Mouse (Mus musculus) c-Kit-negative CD71-positive TER-119-positive erythroid progenitor cells, embryonic 14.5 days (primary cell): ENCODE results near the gene Dot1l.
A peak's percentile ranks its signal among the peaks of the same experiment; 100 is the strongest.

Experiments used
- DNase-seq: peaks from one replicate; pipeline ENCODE4 v3.0.0-alpha.2; 2013; ENCODE audit warnings: low read depth, low spot score

The Dot1l gene

GRCm38 (mm10) chr10:80829359-80830278 lies 74.6 kb downstream of the Dot1l start:
- no peak for DNase-seq

- peak; percentile 58 for DNase-seq
Observed at GRCm38 (mm10) chr10:80831136-80831535, 76.1 kb downstream of the Dot1l start.

- no peak for DNase-seq
Observed at GRCm38 (mm10) chr10:80832818-80833217, 77.8 kb downstream of the Dot1l start.

- DNase-seq: no peak
Observed at GRCm38 (mm10) chr10:80835617-80836016, 80.6 kb downstream of the Dot1l start.

GRCm38 (mm10) chr10:80836949-80837379 lies 82.0 kb downstream of the Dot1l start:
- no peak for DNase-seq

- no peak for DNase-seq
Observed at GRCm38 (mm10) chr10:80837827-80838226, 82.8 kb downstream of the Dot1l start.

GRCm38 (mm10) chr10:80838346-80838912 lies 83.4 kb downstream of the Dot1l start:
- no peak for DNase-seq

- no peak for DNase-seq
Observed at GRCm38 (mm10) chr10:80839848-80840247, 84.8 kb downstream of the Dot1l start.

- DNase-seq: no peak
Observed at GRCm38 (mm10) chr10:80841685-80842084, 86.7 kb downstream of the Dot1l start.

- DNase-seq: no peak
Observed at GRCm38 (mm10) chr10:80842334-80842733, 87.3 kb downstream of the Dot1l start.

- DNase-seq: no peak
Observed at GRCm38 (mm10) chr10:80843087-80843930, 88.3 kb downstream of the Dot1l start.

GRCm38 (mm10) chr10:80843931-80844547 lies 89.0 kb downstream of the Dot1l start, which contains the start of gene Lingo3:
TSS of gene Lingo3 (minus strand) at chr10:80844039.
- no peak for DNase-seq
